ENCODE assay signal across 8 mouse cellular contexts in the genomic region with DNA sequence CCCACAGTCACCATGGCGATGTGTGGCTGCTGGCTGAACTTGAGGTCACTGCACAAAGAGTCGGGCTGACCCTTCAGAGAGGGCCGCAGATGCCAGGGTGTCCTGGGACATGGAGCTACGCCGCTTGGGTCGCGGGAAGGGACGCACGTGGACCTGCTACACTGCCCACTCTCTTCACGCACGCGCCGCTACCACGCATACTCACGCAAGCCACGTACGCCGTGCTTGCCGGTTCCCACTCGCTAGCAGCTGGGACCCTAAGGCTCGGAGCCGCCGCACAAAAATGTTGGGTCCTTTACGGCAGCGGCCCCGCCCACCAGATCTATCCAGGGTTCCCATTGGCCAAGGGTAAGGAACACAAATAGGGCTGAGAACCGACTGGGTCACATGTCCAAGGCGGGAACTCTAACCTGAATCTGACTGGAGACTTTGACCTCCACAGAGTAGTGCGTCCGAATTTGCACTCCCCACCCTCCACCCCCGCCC. TPM values are rescaled to one million over a fixed set of nuclear protein-coding genes. Genes with fewer than 3 reads are reported as not detected.
DNase-seq lines count a peak whose midpoint lies in the region; ATAC-seq and TF ChIP-seq lines count a peak whose summit lies in the region.

Abcb6 (minus strand) TSS at position 288 of the 486 bp plus-strand sequence.

- peak within 1 kb of the TSS; percentile 66 for H3K4me3 ChIP-seq in bone marrow macrophage, adult 2 months (ENCODE audit: insufficient read depth, low read length)
- peak within 1 kb of the TSS; percentile 52 for H3K4me3 ChIP-seq in embryonic fibroblast, embryonic 13.5 days (ENCODE audit: insufficient read depth, low read length)
- H3K4me3 ChIP-seq in heart, embryonic 10.5 days: peak within 1 kb of the TSS; percentile 80
- H3K4me3 ChIP-seq in kidney, embryonic 15.5 days (replicated peaks): peak within 1 kb of the TSS; percentile 64
- H3K4me3 ChIP-seq in myocyte: peak within 1 kb of the TSS; percentile 42

- WGBS in heart, embryonic 10.5 days: under 1% methylated on average over 31 of the region's 31 CpGs
- WGBS in kidney, embryonic 15.5 days: under 1% methylated on average over 31 of the region's 31 CpGs

- no peak for TF ChIP-seq CTCF in bone marrow macrophage, adult 2 months (IDR thresholded peaks at IDR 0.05; ENCODE audit: low read depth, low read length)
- TF ChIP-seq CTCF in embryonic fibroblast, embryonic 13.5 days (IDR thresholded peaks at IDR 0.05; ENCODE audit: borderline replicate concordance, insufficient read depth, low read length): no peak

- ATAC-seq in kidney, embryonic 15.5 days (replicated peaks; ENCODE audit: low FRiP score): peak; percentile 90

- H3K79me2 ChIP-seq in myocyte (ENCODE audit: control insufficient read depth, insufficient read depth): no peaks in the 10 kb centered on the region

- H3K9me3 ChIP-seq in heart, embryonic 10.5 days: no peaks in the 10 kb centered on the region
- H3K9me3 ChIP-seq in kidney, embryonic 15.5 days (replicated peaks): no peaks in the 10 kb centered on the region

- peaks cover 5% of the 10 kb centered on the region; the same call in 1 of the 2 replicates for H3K4me1 ChIP-seq in bone marrow macrophage, adult 2 months (ENCODE audit: control insufficient read depth, insufficient read depth, low read length)
- no peaks in the 10 kb centered on the region for H3K4me1 ChIP-seq in embryonic fibroblast, embryonic 13.5 days (ENCODE audit: control insufficient read depth, insufficient read depth, low read length)
- peaks cover 14% of the 10 kb centered on the region for H3K4me1 ChIP-seq in heart, embryonic 10.5 days
- peaks cover 20% of the 10 kb centered on the region for H3K4me1 ChIP-seq in kidney, embryonic 15.5 days

- H3K9ac ChIP-seq in kidney, embryonic 15.5 days: peak within 1 kb of the TSS; percentile 57

- H3K27ac ChIP-seq in bone marrow macrophage, adult 2 months (ENCODE audit: insufficient read depth, low read depth, low read length): no peak within 1 kb of the TSS
- no peak within 1 kb of the TSS; the same call in 1 of the 2 replicates for H3K27ac ChIP-seq in embryonic fibroblast, embryonic 13.5 days (ENCODE audit: insufficient read depth, low read length)
- H3K27ac ChIP-seq in heart, embryonic 10.5 days: peak within 1 kb of the TSS; percentile 77
- peak within 1 kb of the TSS; percentile 49 for H3K27ac ChIP-seq in kidney, embryonic 15.5 days

- peaks cover 68% of the 10 kb centered on the region for H3K36me3 ChIP-seq in heart, embryonic 10.5 days
- peaks cover 66% of the 10 kb centered on the region for H3K36me3 ChIP-seq in kidney, embryonic 15.5 days
- peaks cover 4% of the 10 kb centered on the region for H3K36me3 ChIP-seq in myocyte (ENCODE audit: control insufficient read depth, insufficient read depth)
- H3K36me3 ChIP-seq in splenic B cell, adult 2 months (ENCODE audit: control insufficient read depth, insufficient read depth, low read length, poor library complexity, severe bottlenecking): no peaks in the 10 kb centered on the region; the same call in none of the 2 replicates

- H3K27me3 ChIP-seq in heart, embryonic 10.5 days (ENCODE audit: insufficient read depth, poor library complexity, severe bottlenecking): no peaks in the 10 kb centered on the region
- no peaks in the 10 kb centered on the region for H3K27me3 ChIP-seq in kidney, embryonic 15.5 days
- H3K27me3 ChIP-seq in myocyte (ENCODE audit: control insufficient read depth, insufficient read depth, insufficient read length): no peaks in the 10 kb centered on the region
- H3K27me3 ChIP-seq in splenic B cell, adult 2 months (ENCODE audit: control insufficient read depth, insufficient read depth, low read length, poor library complexity, severe bottlenecking): no peaks in the 10 kb centered on the region

- peak; percentile 95 for DNase-seq in A20 (ENCODE audit: low read depth, low spot score)
- peak; percentile 98 for DNase-seq in heart, embryonic 10.5 days (ENCODE audit: low spot score)
- peak; percentile 95 for DNase-seq in liver
- peak; percentile 85 for DNase-seq in splenic B cell, adult 2 months (ENCODE audit: low read depth, low spot score)

- peak within 1 kb of the TSS; percentile 45 for H3ac ChIP-seq in myocyte (ENCODE audit: control insufficient read depth, insufficient read length)

- no peak for TF ChIP-seq POLR2A in bone marrow macrophage, adult 2 months (IDR thresholded peaks at IDR 0.05; ENCODE audit: borderline replicate concordance, low read depth, low read length)
- peak; percentile 64 for TF ChIP-seq POLR2A in embryonic fibroblast, embryonic 13.5 days (IDR thresholded peaks at IDR 0.05; ENCODE audit: low read depth, low read length)
- peak; percentile 99 for TF ChIP-seq POLR2A in myocyte (IDR thresholded peaks at IDR 0.05; ENCODE audit: insufficient read length, low read depth)

- H3K4me2 ChIP-seq in kidney, embryonic 15.5 days: peak within 1 kb of the TSS; percentile 83
- peak within 1 kb of the TSS; percentile 80 for H3K4me2 ChIP-seq in myocyte (ENCODE audit: low read depth)

TF ChIP-seq in myocyte, 11 proteins besides CTCF, POLR2A, EP300 and RAD21:
- TF ChIP-seq E2F4 (IDR thresholded peaks at IDR 0.05; ENCODE audit: insufficient read depth): peak; percentile 90
- TF ChIP-seq MAX (IDR thresholded peaks at IDR 0.05; ENCODE audit: low read depth): no peak
- TF ChIP-seq TCF3 (IDR thresholded peaks at IDR 0.05; ENCODE audit: insufficient read length, low read depth): no peak
- TF ChIP-seq USF1 (IDR thresholded peaks at IDR 0.05; ENCODE audit: low read depth): peak; percentile 93
- peak; percentile 97 for TF ChIP-seq POLR2AphosphoS2 (IDR thresholded peaks at IDR 0.05; ENCODE audit: insufficient read length, low read depth)
- peak in 2 of 3 experiments; percentile 36 to 52 for TF ChIP-seq MYOG (IDR thresholded peaks at IDR 0.05; ENCODE audit: control insufficient read depth in 1 of 3, insufficient read depth in 1 of 3, insufficient read length in 2 of 3, low read depth in 2 of 3)
- peak; percentile 51 for TF ChIP-seq REST (IDR thresholded peaks at IDR 0.05; ENCODE audit: insufficient read depth, insufficient read length)
- TF ChIP-seq MYOD1 (IDR thresholded peaks at IDR 0.05; ENCODE audit: control insufficient read depth in 1 of 3, insufficient read length in 2 of 3, low read depth in 2 of 3): peak in 2 of 3 experiments; percentile 36 to 60
- TF ChIP-seq TCF12 (IDR thresholded peaks at IDR 0.05; ENCODE audit: insufficient read depth, poor library complexity, severe bottlenecking): no peak

RNA-seq across cellular contexts. Expression of gene Abcb6, which starts in this region (rescaled TPM):
- polyA plus RNA-seq in bone marrow macrophage, adult 2 months (2012; ENCODE audit: insufficient read depth, insufficient read length, missing spikeins): 16.6 and 18.6 TPM in 2 replicates
- 7.0 and 13.4 TPM in 2 replicates for polyA plus RNA-seq in embryonic fibroblast, embryonic 13.5 days (2011; ENCODE audit: insufficient read length, low read depth, missing spikeins)
- 24.6 and 29.8 TPM in 2 replicates for polyA plus RNA-seq in heart, embryonic 10.5 days (2016; fragmentation: Nextera tagmentation; extraction: Ambion mirVana)
- polyA plus RNA-seq in kidney, embryonic 15.5 days (2015; fragmentation: Nextera tagmentation; extraction: Ambion mirVana): 30.8 and 36.5 TPM in 2 replicates
- 61.4 TPM for polyA plus RNA-seq in myocyte (2012; fragmentation: generic; extraction: Trizol)

Comparison
In these comparisons a context has a peak if more than half of its experiments do, and no peak if none do; other contexts are left out.
1. H3K27ac ChIP-seq: peak in heart, embryonic 10.5 days (single experiment) and kidney, embryonic 15.5 days (single experiment); none in bone marrow macrophage, adult 2 months (single experiment) and embryonic fibroblast, embryonic 13.5 days (single experiment).
2. Peak in every context shown above with its lines, with median percentiles within 50 percentile points of each other: DNase-seq and H3K4me3 ChIP-seq.